Mouse (Mus musculus) effector memory CD4-positive, alpha-beta T cell, adult 5 months (primary cell): ENCODE measurements around the gene Npvf. TPM values are rescaled to one million over a fixed set of nuclear protein-coding genes. Genes with fewer than 3 reads are reported as not detected.

Source experiments
- polyA plus RNA-seq: library from polyadenylated mRNA; unstranded; fragments of 100-300 nt; shearing (Covaris generic); gene quantifications from one replicate; pipeline ENCODE4 v1.2.1, GENCODE M21; 2017

The Npvf gene
- polyA plus RNA-seq, result not detected

DNA sequence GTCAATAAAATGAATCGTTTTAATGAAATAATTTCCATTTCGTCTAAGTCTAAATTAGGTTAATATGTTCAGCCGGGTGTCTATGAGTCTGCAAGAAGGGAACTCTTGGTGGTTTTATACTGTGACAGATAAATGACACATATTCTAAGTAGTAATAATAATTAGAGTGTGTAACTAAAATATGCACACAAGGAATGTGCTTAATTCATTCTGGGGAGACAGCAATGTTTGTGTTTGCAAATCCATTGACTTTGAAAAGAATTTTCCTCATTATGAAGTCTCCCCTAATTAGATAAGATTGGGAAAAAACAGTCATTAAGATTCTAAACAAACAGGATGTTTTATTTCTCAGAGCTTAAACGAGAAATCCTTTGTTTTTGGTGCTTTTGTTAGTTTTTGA is at the start of gene Npvf:
TSS of gene Npvf (minus strand) at position 84 of the 400 bp plus-strand sequence.

Other genes starting within 250 kb of the Npvf start
- gene Osbpl3, start 198.2 kb downstream of the Npvf start, polyA plus RNA-seq, result 71.1 TPM
- 39.0 TPM for gene Cycs, start 87.9 kb downstream of the Npvf start, polyA plus RNA-seq
- gene 4921507P07Rik, start 57.8 kb downstream of the Npvf start, polyA plus RNA-seq, result 0.77 TPM